Comparison of ENCODE assay signal across 27 mouse cellular contexts in the genomic region with DNA sequence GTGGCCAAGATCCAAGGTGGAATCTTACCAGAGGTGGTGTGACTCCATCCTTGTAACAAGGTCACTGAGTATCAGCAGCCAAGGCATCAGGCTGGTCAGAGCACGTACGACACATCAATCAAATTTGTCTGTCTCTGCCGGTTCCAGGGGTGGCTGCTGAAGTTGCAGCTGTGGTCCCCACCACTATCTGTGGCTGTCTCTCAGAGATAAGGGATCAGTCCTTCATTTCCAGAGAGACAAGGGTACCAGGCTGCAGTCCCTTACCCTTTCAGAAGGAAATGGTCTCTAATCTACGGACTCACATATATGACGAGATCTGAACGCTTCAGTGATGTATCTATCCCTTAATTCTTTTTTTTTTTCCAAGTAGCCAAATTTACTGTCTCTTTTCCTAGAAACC.
"Had no signal": no experiment of that assay in that cellular context is flagged by ENCODE, and none has a peak within 500 bp of the region (broad histone marks: within the 10 kb centered on the region; RNA-seq: fewer than 3 reads in every experiment).

No protein-coding gene starts in this region.

- H3K36me3 ChIP-seq: heart, embryonic 13.5 days; heart, embryonic 15.5 days; hindbrain, embryonic 10.5 days; hindbrain, embryonic 12.5 days; intestine, embryonic 15.5 days; limb, embryonic 10.5 days; limb, embryonic 12.5 days; liver, embryonic 13.5 days had no signal

- H3K27me3 ChIP-seq: heart, embryonic 13.5 days; heart, embryonic 15.5 days; hindbrain, embryonic 12.5 days; intestine, embryonic 15.5 days; limb, embryonic 12.5 days; liver, embryonic 13.5 days had no signal

- H3K4me1 ChIP-seq: intestine, embryonic 15.5 days had no signal

- H3K4me3 ChIP-seq: gastrocnemius, adult 2 months; heart, adult 2 months; heart, embryonic 13.5 days; heart, embryonic 15.5 days; hindbrain, embryonic 10.5 days; hindbrain, embryonic 12.5 days; intestine, embryonic 15.5 days; layer of hippocampus, adult 2 months; left cerebral cortex, adult 2 months; limb, embryonic 10.5 days; limb, embryonic 12.5 days; liver, embryonic 13.5 days had no signal

- DNase-seq: gastrocnemius, adult 2 months; gastrocnemius, postnatal 10 days; gastrocnemius, postnatal 25 days; heart, adult 2 months; heart, postnatal 4 days; kidney, adult 18-20 months; kidney, adult 8-10 months; kidney, postnatal 10 days; kidney, postnatal 25 days; kidney, postnatal 4 days; liver; liver, embryonic 13.5 days had no signal

- ATAC-seq: hindbrain, embryonic 16.5 days; inflammation-experienced regulatory T-cells, adult 6 months; intestine, embryonic 15.5 days; intestine, postnatal 0 days had no signal

- H3K27ac ChIP-seq: gastrocnemius, adult 2 months; heart, adult 2 months; heart, embryonic 13.5 days; heart, embryonic 15.5 days; hindbrain, embryonic 10.5 days; hindbrain, embryonic 12.5 days; hindbrain, embryonic 14.5 days; intestine, embryonic 15.5 days; layer of hippocampus, adult 2 months; left cerebral cortex, adult 2 months; limb, embryonic 10.5 days; limb, embryonic 12.5 days; liver, embryonic 13.5 days had no signal

- H3K4me2 ChIP-seq: heart, embryonic 11.5 days; heart, embryonic 13.5 days; heart, embryonic 15.5 days; hindbrain, embryonic 12.5 days; hindbrain, embryonic 14.5 days; intestine, embryonic 15.5 days; limb, embryonic 12.5 days; liver, embryonic 11.5 days; liver, embryonic 13.5 days had no signal

- H3K9ac ChIP-seq: heart, embryonic 13.5 days; heart, embryonic 15.5 days; hindbrain, embryonic 12.5 days; hindbrain, embryonic 14.5 days; intestine, embryonic 15.5 days; limb, embryonic 12.5 days; liver, embryonic 13.5 days had no signal

- H3K9me3 ChIP-seq: heart, embryonic 13.5 days; heart, embryonic 15.5 days; hindbrain, embryonic 10.5 days; hindbrain, embryonic 12.5 days; intestine, embryonic 15.5 days; limb, embryonic 10.5 days; limb, embryonic 12.5 days; liver, embryonic 13.5 days had no signal
